Mouse (Mus musculus) adrenal gland, adult (tissue): ENCODE results near the gene Phf23.
A peak's percentile ranks its signal among the peaks of the same experiment; 100 is the strongest.
"Not testable (repeated sequence)": the region's sequence is repeated elsewhere in the genome, so short reads cannot be mapped to it uniquely, and the experiment has no call there.

Experiments used
- DNase-seq, 2 experiments: peaks; one replicate each; pipeline ENCODE4 v3.0.0; 2022 to 2023; ENCODE audit warnings: low spot score in 1 of 2; ENCODE audit not compliant: inconsistent age in 2 of 2

Phf23 gene

DNA sequence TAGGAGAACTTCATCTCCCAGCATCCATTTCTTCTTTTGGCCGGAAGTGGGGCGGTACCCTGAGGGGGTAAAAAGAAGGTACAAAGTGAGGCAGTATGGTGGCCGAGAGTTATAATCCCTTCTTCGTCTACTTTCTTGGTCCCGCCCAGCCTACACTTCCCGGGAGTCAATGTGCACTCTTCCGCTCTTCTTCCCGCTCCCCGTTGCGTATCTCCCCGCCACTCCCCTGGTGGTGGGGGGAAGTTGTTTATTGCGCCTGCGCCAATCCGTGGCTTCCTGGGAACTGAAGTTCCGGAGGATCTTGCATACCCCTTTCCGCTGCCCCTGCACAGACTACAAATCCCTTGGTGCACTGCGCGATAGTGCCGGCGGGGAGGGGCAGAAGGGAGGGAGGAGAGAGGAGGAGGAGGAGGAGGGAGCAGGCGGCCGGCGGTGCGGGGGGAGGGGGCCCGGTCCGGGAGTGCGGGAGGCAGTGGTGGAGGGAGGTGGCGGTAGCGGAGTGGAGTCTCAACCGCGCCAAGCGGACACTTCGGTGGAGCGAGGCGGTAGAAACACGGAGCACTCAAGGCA lies at the start of gene Phf23:
Gene Phf23 (plus strand): TSS at position 387 of the 570 bp plus-strand sequence.
- DNase-seq: peak; percentile 99

DNA sequence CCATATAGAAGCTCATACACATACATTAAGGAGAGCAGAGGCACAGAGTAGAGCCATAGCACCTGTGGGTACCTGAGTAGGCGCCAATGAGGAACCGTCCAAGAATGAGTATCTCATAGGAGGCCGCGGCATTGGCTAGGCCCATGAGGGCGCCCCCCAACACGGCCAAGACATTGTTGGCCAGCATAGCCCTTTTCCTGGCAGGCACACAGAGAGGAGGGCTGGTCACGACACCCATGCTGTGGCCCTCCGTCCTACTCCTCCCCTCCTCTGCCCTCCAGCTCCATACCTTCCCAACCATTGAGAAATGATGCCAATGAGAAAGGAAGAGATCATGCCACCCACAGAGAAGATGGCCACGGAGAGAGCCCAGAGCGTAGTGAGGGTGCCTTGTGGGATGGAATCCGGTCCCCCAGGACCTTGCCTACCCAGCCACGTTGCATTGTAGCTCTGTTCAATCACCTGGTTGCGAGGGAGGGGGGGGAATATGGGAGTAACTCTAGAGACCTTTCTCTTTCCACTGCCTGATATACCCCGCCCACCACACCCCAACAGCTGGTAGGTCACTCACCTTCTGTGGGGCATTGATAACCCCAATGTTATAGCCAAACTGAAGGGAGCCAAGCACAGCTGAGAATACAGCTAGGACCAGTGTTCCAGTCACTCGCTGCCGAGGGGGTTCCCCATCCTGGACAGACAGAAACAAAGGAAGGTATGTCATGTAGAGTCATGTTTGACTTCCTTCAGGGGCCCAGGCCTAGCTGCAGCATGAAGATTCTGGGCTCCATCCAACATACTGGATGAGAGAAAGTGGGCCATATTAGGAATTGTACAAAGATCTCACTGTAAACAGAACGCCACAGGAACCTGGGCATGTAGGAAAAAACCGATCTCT lies 49.3 kb upstream of the Phf23 start:
- peak in 1 of 2 experiments; percentile 40 for DNase-seq

DNA sequence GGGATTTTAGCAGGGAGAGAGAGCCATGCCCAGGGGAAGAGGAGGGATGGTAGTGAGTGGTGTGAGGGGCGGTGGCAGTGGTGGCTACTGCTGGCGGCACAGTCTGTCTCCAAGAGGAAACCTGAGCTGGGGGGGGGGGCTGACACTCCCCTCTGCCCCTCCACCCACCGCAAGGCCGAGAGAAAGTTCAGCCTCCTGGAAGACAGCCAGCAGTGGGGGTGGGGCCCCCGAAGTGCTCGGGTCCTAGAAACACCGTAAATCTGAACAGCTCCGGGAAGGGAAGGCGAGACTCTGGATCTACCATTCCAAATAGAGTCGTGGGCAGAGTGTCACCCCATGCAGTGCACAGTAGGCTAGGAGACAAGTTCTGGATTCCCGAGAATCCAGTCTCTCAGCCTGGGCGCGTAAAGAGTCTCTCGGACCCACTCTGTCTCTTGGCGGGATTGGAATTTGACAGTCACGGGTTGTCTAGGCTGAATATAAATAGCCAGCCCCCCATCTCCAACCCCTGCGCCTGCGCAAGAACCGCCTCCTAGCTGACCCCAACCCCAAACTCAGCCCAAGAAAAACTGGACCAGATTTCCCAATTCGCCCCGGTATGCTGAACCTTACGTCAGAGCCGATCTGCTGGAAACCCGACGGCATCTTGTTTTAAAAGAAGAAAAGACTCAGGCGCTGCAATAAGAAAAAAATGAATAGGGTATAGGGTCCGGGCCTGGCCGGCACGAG lies 48.1 kb upstream of the Phf23 start:
- DNase-seq: peak; percentile 70 to 77

- DNase-seq: peak; percentile 94 to 97
Measured at GRCm38 (mm10) chr11:69948066-69948762, 47.4 kb upstream of the Phf23 start, which contains the start of gene Slc2a4. Gene Slc2a4, minus strand, starts transcription at chr11:69948188.

DNA sequence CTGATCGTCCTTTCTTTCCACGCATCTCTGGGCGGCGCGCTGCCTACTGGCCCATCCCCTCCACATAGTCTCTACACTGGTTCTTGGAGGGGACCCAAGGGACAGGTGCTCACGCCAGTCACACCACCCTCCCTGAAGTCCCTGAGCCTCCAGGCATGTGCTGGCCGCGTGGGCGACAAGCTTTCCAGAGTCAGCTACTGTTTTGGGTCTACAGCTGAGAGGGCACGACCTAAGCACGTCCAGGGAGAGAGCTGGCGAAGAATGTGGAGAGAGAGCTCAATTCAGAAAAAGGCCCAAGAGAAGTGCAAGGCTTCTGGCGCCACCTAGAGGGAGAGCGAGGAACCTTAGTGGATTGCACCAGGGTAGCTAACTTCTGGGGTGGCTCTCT lies 46.8 kb upstream of the Phf23 start:
- DNase-seq: peak; percentile 88 to 96

- peak in 1 of 2 experiments; percentile 69 for DNase-seq
Measured at GRCm38 (mm10) chr11:69950807-69951459, 44.6 kb upstream of the Phf23 start.

DNA sequence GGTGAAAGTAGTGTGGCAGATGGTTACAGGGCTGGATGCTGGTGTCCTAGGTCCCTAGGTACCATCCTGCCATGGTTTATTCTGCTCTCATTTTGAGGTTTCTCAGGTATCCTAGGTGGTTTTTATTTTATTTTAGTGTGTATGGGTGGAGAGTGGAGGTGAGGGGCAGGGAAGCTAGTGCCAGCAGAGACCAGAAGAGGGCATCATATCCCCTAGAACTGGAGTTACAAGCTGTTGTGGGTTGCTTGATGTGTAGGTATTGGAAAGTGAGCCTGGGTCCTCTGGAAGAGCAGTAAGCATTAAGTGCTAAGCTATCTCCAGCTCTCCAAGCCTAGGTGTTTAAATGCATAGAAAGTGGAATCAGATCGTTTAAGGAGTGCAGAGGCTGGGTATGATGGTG lies 43.3 kb upstream of the Phf23 start:
- DNase-seq: no peak

GRCm38 (mm10) chr11:69953267-69953915 lies 42.2 kb upstream of the Phf23 start:
- DNase-seq: no peak

GRCm38 (mm10) chr11:69955618-69956017 lies 40.0 kb upstream of the Phf23 start:
- DNase-seq: not testable (repeated sequence)

GRCm38 (mm10) chr11:69956218-69956617 lies 39.4 kb upstream of the Phf23 start:
- peak in 1 of 2 experiments; percentile 45 for DNase-seq

- peak in 1 of 2 experiments; percentile 23 for DNase-seq
Measured at GRCm38 (mm10) chr11:69960616-69961015, 35.0 kb upstream of the Phf23 start.

DNA sequence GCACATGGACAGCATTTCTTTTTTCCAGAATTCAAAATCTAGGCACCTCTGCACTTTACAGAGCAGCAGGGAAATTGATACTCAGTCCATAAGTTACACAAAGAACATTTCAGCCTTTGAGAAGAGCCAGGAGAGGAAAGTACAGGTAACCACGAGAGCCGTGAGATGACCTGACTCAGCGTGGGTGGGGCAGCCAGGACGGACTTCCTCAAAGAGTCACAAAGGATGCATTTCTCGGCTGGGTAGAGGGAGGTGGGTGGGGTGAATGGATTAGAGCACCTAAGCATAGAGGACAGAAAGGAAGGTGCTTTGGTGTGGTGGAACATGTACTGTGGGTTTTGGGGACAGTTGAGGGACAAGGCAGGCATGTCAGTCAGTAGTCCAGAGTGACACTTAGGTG lies 33.7 kb upstream of the Phf23 start:
- DNase-seq: no peak

- DNase-seq: peak in 1 of 2 experiments; percentile 18
Measured at GRCm38 (mm10) chr11:69964650-69965270, 30.8 kb upstream of the Phf23 start, which contains the start of gene Cldn7. Gene Cldn7, plus strand, starts transcription at chr11:69964779.

GRCm38 (mm10) chr11:69965271-69966005 lies 30.1 kb upstream of the Phf23 start:
- peak in 1 of 2 experiments; percentile 39 for DNase-seq

DNA sequence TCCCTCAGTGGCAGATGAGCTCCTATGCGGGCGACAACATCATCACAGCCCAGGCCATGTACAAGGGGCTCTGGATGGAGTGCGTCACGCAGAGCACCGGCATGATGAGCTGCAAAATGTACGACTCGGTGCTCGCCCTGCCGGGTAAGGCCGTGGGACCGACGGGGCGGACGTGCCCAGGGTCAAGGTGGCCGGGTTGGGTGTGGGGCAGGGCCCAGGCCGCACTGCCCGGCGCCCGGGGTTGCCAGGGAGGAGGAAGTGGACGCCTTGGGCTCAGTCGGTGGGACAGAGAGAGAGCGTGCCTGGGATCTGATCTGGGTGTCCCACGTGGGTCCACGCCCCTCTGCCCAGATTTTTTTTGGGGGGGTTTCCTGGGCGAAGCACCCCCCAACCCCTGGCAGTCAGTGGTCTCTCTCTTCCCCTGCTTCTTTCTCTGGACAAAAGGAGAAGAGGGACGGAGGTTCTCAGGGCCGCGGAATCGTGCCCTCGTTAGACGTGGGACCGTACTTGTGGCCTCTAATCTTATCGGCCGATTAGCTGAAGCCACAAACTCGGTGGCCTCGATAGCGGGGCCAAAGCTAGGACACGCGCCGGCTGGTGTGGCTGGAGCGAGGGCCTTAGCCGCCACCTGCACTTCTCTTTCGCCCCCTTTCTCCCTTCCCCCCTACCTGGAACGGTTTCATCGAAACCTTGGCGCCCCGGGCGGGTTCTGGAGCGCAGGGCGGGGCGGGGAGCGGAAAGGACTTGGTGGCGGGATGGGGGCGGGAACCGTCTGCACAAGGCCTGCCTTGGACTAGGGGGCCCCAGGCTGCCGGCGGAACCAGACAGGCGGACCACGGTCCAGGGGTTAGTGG lies 29.3 kb upstream of the Phf23 start:
- DNase-seq: peak in 1 of 2 experiments; percentile 77

- peak in 1 of 2 experiments; percentile 29 for DNase-seq
Measured at GRCm38 (mm10) chr11:69966860-69967517, 28.6 kb upstream of the Phf23 start.

- DNase-seq: peak in 1 of 2 experiments; percentile 18
Measured at GRCm38 (mm10) chr11:69968793-69969192, 26.8 kb upstream of the Phf23 start.
